Mouse (Mus musculus): Measurements from ENCODE around the gene Cdrt4. TPM values are rescaled to one million over a fixed set of nuclear protein-coding genes. Genes with fewer than 3 reads are reported as not detected.

The Cdrt4 gene
- total and polyA plus RNA-seq, 3 experiments: not detected

- Histone ChIP-seq H3K4me3 (ENCODE audit: control insufficient read depth in 1 of 2, insufficient read depth in 1 of 2, low read depth in 2 of 2, low read length in 2 of 2) (no peak overlapping the region), H3K27ac (ENCODE audit: control insufficient read depth, low read depth, low read length) (no peak overlapping the region)
Measured at GRCm38 (mm10) chr11:62921052-62921977, 29.7 kb upstream of the Cdrt4 start.

GRCm38 (mm10) chr11:62924091-62924761, 26.8 kb upstream of the Cdrt4 start:
- Histone ChIP-seq H3K27ac (ENCODE audit: control insufficient read depth, low read depth, low read length) (no peak overlapping the region), H3K9me3 (replicated peaks; ENCODE audit: insufficient read depth, low read length) (no peaks in the 10 kb centered on the region), H3K27me3 (ENCODE audit: control insufficient read depth in 1 of 2, insufficient read depth in 2 of 2, low read length in 2 of 2) (peaks cover 0 to 2% of the 10 kb centered on the region in 2 experiments; a peak in 1 of 4 replicates), H3K9ac (ENCODE audit: control insufficient read depth, low read depth, low read length, poor library complexity, severe bottlenecking) (no peak overlapping the region), H3K4me1 (ENCODE audit: control insufficient read depth in 1 of 2, insufficient read depth in 2 of 2, low read length in 2 of 2) (no peaks in the 10 kb centered on the region; a peak in 1 of 4 replicates), H3K36me3 (ENCODE audit: control insufficient read depth in 1 of 2, insufficient read depth in 2 of 2, low read length in 2 of 2) (peaks cover 0 to under 1% of the 10 kb centered on the region in 2 experiments; a peak in 2 of 4 replicates), H3K4me3 (ENCODE audit: control insufficient read depth in 1 of 2, insufficient read depth in 1 of 2, low read depth in 2 of 2, low read length in 2 of 2) (no peak overlapping the region), H3K79me2 (ENCODE audit: control insufficient read depth, insufficient read depth, low read length, poor library complexity) (no peaks in the 10 kb centered on the region)
- TF ChIP-seq NELFE (IDR thresholded peaks at IDR 0.05; ENCODE audit: low read depth, low read length) (no peak), CHD2 (IDR thresholded peaks at IDR 0.05; ENCODE audit: low read length) (no peak), POLR2A (IDR thresholded peaks at IDR 0.05; ENCODE audit: control insufficient read depth in 1 of 2, insufficient read depth in 1 of 2, low read depth in 1 of 2, low read length in 2 of 2, poor library complexity in 1 of 2) (no peak), ZC3H11A (IDR thresholded peaks at IDR 0.05; ENCODE audit: low read depth, low read length) (no peak), TCF12 (IDR thresholded peaks at IDR 0.05; ENCODE audit: low read depth, low read length) (no peak), E2F4 (IDR thresholded peaks at IDR 0.05; ENCODE audit: borderline replicate concordance, low read depth, low read length) (no peak), MYB (IDR thresholded peaks at IDR 0.05; ENCODE audit: low read depth, low read length) (no peak), USF1 (IDR thresholded peaks at IDR 0.05; ENCODE audit: low read depth, low read length) (no peak)
- DNase-seq (ENCODE audit: low read depth, low spot score): no peak

More at GRCm38 (mm10) chr11:62921052-62921977, 29.7 kb upstream of the Cdrt4 start:
- Histone ChIP-seq H3K9ac (ENCODE audit: control insufficient read depth, low read depth, low read length, poor library complexity, severe bottlenecking) (no peak overlapping the region), H3K79me2 (ENCODE audit: control insufficient read depth, insufficient read depth, low read length, poor library complexity) (no peaks in the 10 kb centered on the region), H3K4me1 (ENCODE audit: control insufficient read depth in 1 of 2, insufficient read depth in 2 of 2, low read length in 2 of 2) (no peaks in the 10 kb centered on the region; a peak in 1 of 4 replicates), H3K36me3 (ENCODE audit: control insufficient read depth in 1 of 2, insufficient read depth in 2 of 2, low read length in 2 of 2) (no peaks in the 10 kb centered on the region), H3K9me3 (replicated peaks; ENCODE audit: insufficient read depth, low read length) (no peaks in the 10 kb centered on the region), H3K27me3 (ENCODE audit: control insufficient read depth in 1 of 2, insufficient read depth in 2 of 2, low read length in 2 of 2) (peaks cover 0 to 2% of the 10 kb centered on the region in 2 experiments; a peak in 1 of 4 replicates)
- peak; percentile 69 for DNase-seq (ENCODE audit: low read depth, low spot score)
- TF ChIP-seq ELF1 (IDR thresholded peaks at IDR 0.05; ENCODE audit: low read depth, low read length) (no peak), RAD21 (IDR thresholded peaks at IDR 0.05; ENCODE audit: low read depth, low read length) (peak; percentile 79), POLR2A (IDR thresholded peaks at IDR 0.05; ENCODE audit: control insufficient read depth in 1 of 2, insufficient read depth in 1 of 2, low read depth in 1 of 2, low read length in 2 of 2, poor library complexity in 1 of 2) (no peak), USF2 (IDR thresholded peaks at IDR 0.05; ENCODE audit: borderline replicate concordance in 1 of 2, insufficient read depth in 1 of 2, low read depth in 1 of 2, low read length in 2 of 2) (no peak), EP300 (IDR thresholded peaks at IDR 0.05; ENCODE audit: low read depth in 1 of 2, low read length in 2 of 2) (no peak), NELFE (IDR thresholded peaks at IDR 0.05; ENCODE audit: low read depth, low read length) (no peak), MEF2A (IDR thresholded peaks at IDR 0.05; ENCODE audit: extremely low read depth, insufficient replicate concordance, low read depth, low read length, poor library complexity, severe bottlenecking) (no peak), MAFK (IDR thresholded peaks at IDR 0.05; ENCODE audit: borderline replicate concordance, low read depth, low read length) (no peak), GABPA (IDR thresholded peaks at IDR 0.05; ENCODE audit: low read depth, low read length) (no peak), MYB (IDR thresholded peaks at IDR 0.05; ENCODE audit: low read depth, low read length) (no peak), MAX (IDR thresholded peaks at IDR 0.05; ENCODE audit: low read length) (no peak), POLR2AphosphoS5 (IDR thresholded peaks at IDR 0.05; ENCODE audit: borderline replicate concordance, low read depth, low read length) (no peak), TCF12 (IDR thresholded peaks at IDR 0.05; ENCODE audit: low read depth, low read length) (0 out of 2 replicates have a peak, but pooled peaks have one; percentile 6), SMC3 (IDR thresholded peaks at IDR 0.05; ENCODE audit: low read depth, low read length) (peak; percentile 93), SIN3A (IDR thresholded peaks at IDR 0.05; ENCODE audit: low read length) (no peak), CHD1 (IDR thresholded peaks at IDR 0.05; ENCODE audit: low read depth, low read length) (no peak), ZMIZ1 (IDR thresholded peaks at IDR 0.05; ENCODE audit: low read depth, low read length) (no peak), ZC3H11A (IDR thresholded peaks at IDR 0.05; ENCODE audit: low read depth, low read length) (peak; percentile 80), TAL1 (IDR thresholded peaks at IDR 0.05; ENCODE audit: low read length) (no peak), TBP (IDR thresholded peaks at IDR 0.05; ENCODE audit: low read depth, low read length) (no peak), CTCF (IDR thresholded peaks at IDR 0.05 in 2 of 3, conservative IDR thresholded peaks at IDR 0.05 in 1 of 3; ENCODE audit: control insufficient read depth in 1 of 3, insufficient read depth in 1 of 3, low read depth in 2 of 3, low read length in 3 of 3, poor library complexity in 1 of 3, severe bottlenecking in 1 of 3) (peak; percentile 64 to 96 (median 93)), MYC (IDR thresholded peaks at IDR 0.05; ENCODE audit: low read depth, low read length) (no peak), USF1 (IDR thresholded peaks at IDR 0.05; ENCODE audit: low read depth, low read length) (no peak), HCFC1 (IDR thresholded peaks at IDR 0.05; ENCODE audit: low read depth, low read length) (no peak), POLR2AphosphoS2 (IDR thresholded peaks at IDR 0.05; ENCODE audit: low read length) (no peak), BHLHE40 (IDR thresholded peaks at IDR 0.05; ENCODE audit: borderline replicate concordance, low read depth, low read length) (no peak), ZKSCAN1 (IDR thresholded peaks at IDR 0.05; ENCODE audit: low read depth, low read length) (no peak), NRF1 (IDR thresholded peaks at IDR 0.05; ENCODE audit: insufficient read depth, low read depth, low read length, poor library complexity, severe bottlenecking) (no peak), MAZ (IDR thresholded peaks at IDR 0.05; ENCODE audit: low read depth, low read length) (peak; percentile 70; the same call in 1 of the 2 replicates), RCOR1 (IDR thresholded peaks at IDR 0.05; ENCODE audit: low read depth, low read length) (0 out of 2 replicates have a peak, but pooled peaks have one; percentile 11), CHD2 (IDR thresholded peaks at IDR 0.05; ENCODE audit: low read length) (no peak), MXI1 (IDR thresholded peaks at IDR 0.05; ENCODE audit: low read depth, low read length) (no peak)
